8 mouse cellular contexts compared by ENCODE assay signal in genomic region chr6:88517701-88518403, GRCm38 (mm10). TPM values are rescaled to one million over a fixed set of nuclear protein-coding genes. Genes with fewer than 3 reads are reported as not detected.
DNase-seq lines count a peak whose midpoint lies in the region; ATAC-seq and TF ChIP-seq lines count a peak whose summit lies in the region.

No protein-coding gene starts in this region.

- TF ChIP-seq EP300 in heart, postnatal 0 days (IDR thresholded peaks at IDR 0.05; ENCODE audit: low read depth), result no peak

- DNase-seq in lung, adult 2 months, result peak; percentile 20
- DNase-seq in lung, postnatal 4 days, result no peak
- DNase-seq in ZHBTc4 (ENCODE audit: low read depth, low spot score), result peak; percentile 29
- no peak for DNase-seq in heart, postnatal 0 days (ENCODE audit: low spot score)
- DNase-seq in right cerebral cortex, postnatal 25 days, result no peak
- no peak for DNase-seq in left cerebral cortex, postnatal 14 days (ENCODE audit: low spot score in 2 of 2)

- peaks cover 56% of the 10 kb centered on the region for H3K79me2 ChIP-seq in macrophage (ENCODE audit: inconsistent target)

- no peak for TF ChIP-seq CTCF in lung, adult 2 months (IDR thresholded peaks at IDR 0.05; ENCODE audit: insufficient read depth, low read length)
- TF ChIP-seq CTCF in heart, postnatal 0 days (IDR thresholded peaks at IDR 0.05; ENCODE audit: low read depth), result no peak

- no peak for ATAC-seq in heart, postnatal 0 days (ENCODE audit: insufficient read depth, low read depth)
- ATAC-seq in monocyte, adult 5-6 weeks (replicated peaks; ENCODE audit: insufficient number of reproducible peaks, low FRiP score, low TSS enrichment, poor library complexity, severe bottlenecking), result no peak

- H3K4me2 ChIP-seq in heart, postnatal 0 days (ENCODE audit: low read depth, low read length), result peak overlapping the region; percentile 86

- 5% methylated on average over 18 of the region's 18 CpGs for WGBS in lung, adult 2 months
- 4% methylated on average over 18 of the region's 18 CpGs for WGBS in heart, postnatal 0 days
- 11% methylated on average over 18 of the region's 18 CpGs for WGBS in macrophage (ENCODE audit: missing documents)

- peak overlapping the region; percentile 87 for H3K27ac ChIP-seq in heart, postnatal 0 days (ENCODE audit: low read depth)
- H3K27ac ChIP-seq in macrophage, result peak overlapping the region; percentile 37

- no peaks in the 10 kb centered on the region for H3K9me3 ChIP-seq in heart, postnatal 0 days (replicated peaks; ENCODE audit: control insufficient read depth, low read length)

- peak overlapping the region; percentile 96 for H3K9ac ChIP-seq in heart, postnatal 0 days (replicated peaks; ENCODE audit: low read depth, low read length)

- TF ChIP-seq POLR2A in lung, adult 2 months (IDR thresholded peaks at IDR 0.05; ENCODE audit: borderline replicate concordance, extremely low read depth, low read depth, low read length), result no peak

- H3K4me3 ChIP-seq in lung, adult 2 months (replicated peaks; ENCODE audit: extremely low read depth, low read depth, low read length), result peak overlapping the region; percentile 74
- H3K4me3 ChIP-seq in heart, postnatal 0 days (ENCODE audit: low read depth, low read length), result peak overlapping the region; percentile 97
- H3K4me3 ChIP-seq in macrophage (ENCODE audit: inconsistent target), result peak overlapping the region; percentile 89

- H3K4me1 ChIP-seq in lung, adult 2 months (ENCODE audit: control insufficient read depth, insufficient read depth, low read length), result peaks cover 16% of the 10 kb centered on the region
- H3K4me1 ChIP-seq in heart, postnatal 0 days (ENCODE audit: control insufficient read depth, insufficient read depth), result peaks cover 29% of the 10 kb centered on the region

- no peaks in the 10 kb centered on the region for H3K27me3 ChIP-seq in heart, postnatal 0 days (ENCODE audit: control insufficient read depth, insufficient read depth, low read length)

- intact Hi-C loops in left cerebral cortex, postnatal 14 days (cut with DNase I), result no loop called here

- peaks cover 32% of the 10 kb centered on the region for H3K36me3 ChIP-seq in heart, postnatal 0 days (replicated peaks; ENCODE audit: control insufficient read depth, insufficient read depth, low read length)
- peaks cover 23% of the 10 kb centered on the region for H3K36me3 ChIP-seq in macrophage (ENCODE audit: inconsistent target)

RNA-seq across cellular contexts. Expression of gene Sec61a1, which starts 0.9 kb away (rescaled TPM):
- 188 and 195 TPM in 2 replicates for polyA plus RNA-seq in lung, adult 2 months (2012; rRNA removed)
- 131 and 172 TPM in 2 replicates for total RNA-seq in heart, postnatal 0 days (2014; rRNA removed; ENCODE audit: low replicate concordance)
- 85.9 and 88.0 TPM in 2 replicates for polyA plus RNA-seq in heart, postnatal 0 days (2015; fragmentation: Nextera tagmentation; extraction: Ambion mirVana)
- 100 to 1,000 TPM in 11 of 26 experiments, 10 to 100 TPM in 15; 41.8 to 138 (median 97.4) TPM for total RNA-seq in macrophage (2018; cell fraction: chromatin; rRNA removed)
- total RNA-seq in macrophage (2018; cell fraction: cytosol; rRNA removed), result 100 to 1,000 TPM in 21 of 26 experiments, 10 to 100 TPM in 5; 85.7 to 140 (median 112) TPM
- 100 to 1,000 TPM in 24 of 26 experiments, 10 to 100 TPM in 2; 83.6 to 189 (median 136) TPM for total RNA-seq in macrophage (2018; cell fraction: nucleus; rRNA removed)
- polyA plus RNA-seq in macrophage (2018), result 104 to 123 TPM (median 112 TPM) in 3 replicates
- total RNA-seq in monocyte, adult 5-6 weeks (2017), result 110 to 141 TPM (median 110 TPM) in 3 replicates
- total RNA-seq in left cerebral cortex, postnatal 14 days (2021), result 100 to 1,000 TPM; 103 to 112 TPM

RNA-seq across cellular contexts. Expression of gene Ruvbl1, which starts 52.6 kb away (rescaled TPM):
- 18.2 and 22.4 TPM in 2 replicates for polyA plus RNA-seq in lung, adult 2 months (2012; rRNA removed)
- 12.2 and 27.4 TPM in 2 replicates for total RNA-seq in heart, postnatal 0 days (2014; rRNA removed; ENCODE audit: low replicate concordance)
- polyA plus RNA-seq in heart, postnatal 0 days (2015; fragmentation: Nextera tagmentation; extraction: Ambion mirVana), result 42.3 and 44.9 TPM in 2 replicates
- total RNA-seq in macrophage (2018; cell fraction: chromatin; rRNA removed), result 10 to 100 TPM in 14 of 26 experiments, 1 to 10 TPM in 12; 1.4 to 16.2 (median 10.2) TPM
- 10 to 100 TPM; 11.7 to 18.0 (median 15.3) TPM for total RNA-seq in macrophage (2018; cell fraction: cytosol; rRNA removed)
- 10 to 100 TPM in 8 of 26 experiments, 1 to 10 TPM in 18; 2.5 to 20.5 (median 7.8) TPM for total RNA-seq in macrophage (2018; cell fraction: nucleus; rRNA removed)
- 14.1 to 35.5 TPM (median 22.3 TPM) in 3 replicates for polyA plus RNA-seq in macrophage (2018)
- total RNA-seq in monocyte, adult 5-6 weeks (2017), result 44.6 to 62.5 TPM (median 55.5 TPM) in 3 replicates
- total RNA-seq in left cerebral cortex, postnatal 14 days (2021), result 10 to 100 TPM; 36.2 to 37.1 TPM

Comparison
In these comparisons a context has a peak if more than half of its experiments do, and no peak if none do; other contexts are left out.
1. DNase-seq: peak in lung, adult 2 months (single experiment) and ZHBTc4 (single experiment); none in lung, postnatal 4 days (0 of 2), heart, postnatal 0 days (single experiment), right cerebral cortex, postnatal 25 days (single experiment) and left cerebral cortex, postnatal 14 days (0 of 2).
2. Peak in every context shown above with its lines, with median percentiles within 50 percentile points of each other: H3K4me3 ChIP-seq.